Mouse (Mus musculus) heart, adult 2 months (tissue): ENCODE measurements at regions not wholly inside any gene's neighbourhood (a gene's known extent, or its start where the extent isn't known, plus 50 kb on each side); places are given as distances from the start of the nearest gene placed in this dataset.

Experiments used
- CTCF ChIP-seq: fragments of 200-600 bp; IDR thresholded peaks from 2 replicates; pipeline ENCODE4 v1.8.1; 2022; ENCODE audit warnings: antibody characterized with exemption, mild to moderate bottlenecking, moderate library complexity
- POLR2A ChIP-seq: fragments of 200-500 bp; IDR thresholded peaks from 2 replicates; pipeline ENCODE4 v1.6.1; 2011; ENCODE audit warnings: mild to moderate bottlenecking, low read depth, low read length, control low read depth; ENCODE audit not compliant: insufficient read depth

DNA sequence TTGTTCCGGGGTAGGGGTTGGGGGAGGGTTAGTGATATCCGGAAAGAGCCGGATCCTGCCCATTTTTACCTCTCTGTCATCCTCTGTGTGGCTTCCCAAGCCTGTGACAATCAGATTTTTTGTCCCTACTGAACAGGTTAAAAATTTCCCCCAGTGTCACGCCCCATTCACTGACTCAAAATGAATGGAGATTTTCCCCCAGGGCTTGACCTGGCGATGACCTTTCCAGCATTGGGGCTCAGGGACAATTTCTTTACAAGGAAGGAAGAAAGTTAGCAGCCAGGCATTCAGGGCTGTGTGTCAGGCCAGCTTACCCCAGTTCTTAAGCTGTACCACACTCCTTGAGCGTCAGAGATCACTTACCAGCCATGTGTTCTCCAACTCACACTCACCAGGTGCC is 55.9 kb upstream of the Gm9887 start:
- no peak for TF ChIP-seq CTCF
- no peak for TF ChIP-seq POLR2A
